Mouse (Mus musculus): ENCODE results near the gene Slc35g3. TPM values are rescaled to one million over a fixed set of nuclear protein-coding genes. Genes with fewer than 3 reads are reported as not detected.

The Slc35g3 gene
- polyA plus RNA-seq, 1 experiment = not detected

DNA sequence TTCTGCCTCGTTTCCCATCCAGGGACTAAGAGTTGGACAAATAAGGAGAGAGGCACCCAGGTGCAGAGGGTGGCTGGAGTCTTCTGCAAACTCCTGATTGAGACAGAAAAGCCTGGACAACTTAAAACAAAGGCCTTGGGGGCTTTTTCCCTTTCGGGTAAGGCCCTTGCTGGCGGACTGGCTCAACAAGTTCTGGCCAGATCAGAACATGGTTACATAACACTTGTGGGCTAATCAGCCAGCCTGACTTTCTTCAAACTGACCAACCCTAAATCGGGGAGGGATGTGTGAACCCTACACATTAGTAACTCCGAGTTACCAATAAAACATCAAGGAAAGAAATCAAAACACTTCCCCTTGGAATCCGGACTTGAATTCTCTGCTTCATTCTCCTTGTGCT lies 40.9 kb downstream of the Slc35g3 start:
- TF ChIP-seq POLR2A (IDR thresholded peaks at IDR 0.05; ENCODE audit: borderline replicate concordance, low read depth, low read length) (no peak), CTCF (IDR thresholded peaks at IDR 0.05; ENCODE audit: low read depth, low read length) (no peak)
- peaks cover 3% of the 10 kb centered on the region; the same call in 1 of the 2 replicates for H3K4me1 ChIP-seq (ENCODE audit: control insufficient read depth, insufficient read depth, low read length)
- H3K27ac ChIP-seq (ENCODE audit: insufficient read depth, low read depth, low read length) = no peak overlapping the region
- no peak overlapping the region for H3K4me3 ChIP-seq (ENCODE audit: insufficient read depth, low read length)

DNA sequence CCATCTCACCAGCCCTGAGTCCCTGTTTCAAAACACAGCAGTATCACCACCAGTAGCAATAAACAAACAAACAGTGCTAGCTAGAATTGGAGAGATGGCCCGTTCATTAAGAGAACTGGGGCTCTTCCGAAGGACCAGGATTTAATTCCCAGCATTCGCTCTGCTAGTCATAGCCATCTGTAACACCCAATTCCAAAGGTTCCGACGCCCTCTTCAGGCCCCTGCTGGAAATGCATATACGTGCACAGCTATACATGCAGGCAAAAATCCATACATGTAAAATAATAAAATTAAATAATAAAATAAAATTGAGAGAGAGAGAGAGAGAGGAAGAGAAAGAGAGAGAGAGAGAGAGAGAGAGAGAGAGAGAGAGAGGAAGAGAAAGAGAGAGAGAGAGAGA lies 42.3 kb downstream of the Slc35g3 start:
- Histone ChIP-seq H3K27ac (ENCODE audit: insufficient read depth, low read depth, low read length) (no peak overlapping the region), H3K4me1 (ENCODE audit: control insufficient read depth, insufficient read depth, low read length) (peaks cover 3% of the 10 kb centered on the region; the same call in 1 of the 2 replicates), H3K4me3 (ENCODE audit: insufficient read depth, low read length) (no peak overlapping the region)
- TF ChIP-seq POLR2A (IDR thresholded peaks at IDR 0.05; ENCODE audit: borderline replicate concordance, low read depth, low read length) (no peak), CTCF (IDR thresholded peaks at IDR 0.05; ENCODE audit: low read depth, low read length) (0 out of 2 replicates have a peak, but pooled peaks have one; percentile 15)

DNA sequence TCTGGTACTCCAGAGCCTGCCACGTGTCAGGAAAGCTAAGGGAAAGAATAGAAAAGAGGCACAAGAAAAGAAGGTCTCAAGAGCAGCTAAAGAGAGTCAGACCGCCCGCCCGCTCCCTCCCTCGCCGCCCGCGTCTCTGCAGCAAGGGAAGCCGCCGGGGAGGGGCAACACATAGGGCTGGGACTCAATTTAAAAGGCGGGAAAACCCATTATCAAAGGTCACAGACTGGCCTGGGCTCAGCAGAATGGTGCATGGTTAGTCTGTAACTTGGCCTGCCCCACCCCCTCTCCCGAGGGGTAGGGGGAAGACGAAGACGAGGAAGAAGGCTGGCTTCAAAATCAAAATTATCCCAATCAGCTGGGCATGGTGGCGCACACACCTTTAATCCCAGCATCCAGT lies 43.1 kb downstream of the Slc35g3 start:
- Histone ChIP-seq H3K4me3 (ENCODE audit: insufficient read depth, low read length) (no peak overlapping the region), H3K4me1 (ENCODE audit: control insufficient read depth, insufficient read depth, low read length) (no peaks in the 10 kb centered on the region), H3K27ac (ENCODE audit: insufficient read depth, low read depth, low read length) (no peak overlapping the region)
- no peak for TF ChIP-seq CTCF (IDR thresholded peaks at IDR 0.05; ENCODE audit: low read depth, low read length)
- no peak for TF ChIP-seq POLR2A (IDR thresholded peaks at IDR 0.05; ENCODE audit: borderline replicate concordance, low read depth, low read length)

DNA sequence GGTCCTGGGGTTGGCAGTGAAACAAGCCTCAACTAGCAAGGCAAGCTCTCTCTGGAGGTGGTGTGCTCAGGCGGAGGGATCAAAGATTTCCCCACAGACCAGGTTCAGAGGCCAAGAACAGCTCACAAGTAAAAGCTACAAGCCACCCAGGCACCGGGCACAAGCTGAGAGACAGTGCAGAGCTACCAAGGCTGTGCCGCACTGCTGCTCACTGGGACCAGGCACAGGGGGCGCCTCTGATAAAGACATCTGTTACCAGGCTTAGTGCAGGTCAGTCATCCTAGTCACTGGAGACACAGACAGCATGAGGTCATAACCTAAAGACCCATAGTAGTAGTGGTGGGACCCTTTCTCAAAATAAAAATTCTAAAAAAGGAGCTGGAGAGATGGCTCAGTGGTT lies 44.8 kb downstream of the Slc35g3 start:
- Histone ChIP-seq H3K4me1 (ENCODE audit: control insufficient read depth, insufficient read depth, low read length) (no peaks in the 10 kb centered on the region), H3K27ac (ENCODE audit: insufficient read depth, low read depth, low read length) (no peak overlapping the region), H3K4me3 (ENCODE audit: insufficient read depth, low read length) (no peak overlapping the region)
- no peak for TF ChIP-seq POLR2A (IDR thresholded peaks at IDR 0.05; ENCODE audit: borderline replicate concordance, low read depth, low read length)
- no peak for TF ChIP-seq CTCF (IDR thresholded peaks at IDR 0.05; ENCODE audit: low read depth, low read length)

DNA sequence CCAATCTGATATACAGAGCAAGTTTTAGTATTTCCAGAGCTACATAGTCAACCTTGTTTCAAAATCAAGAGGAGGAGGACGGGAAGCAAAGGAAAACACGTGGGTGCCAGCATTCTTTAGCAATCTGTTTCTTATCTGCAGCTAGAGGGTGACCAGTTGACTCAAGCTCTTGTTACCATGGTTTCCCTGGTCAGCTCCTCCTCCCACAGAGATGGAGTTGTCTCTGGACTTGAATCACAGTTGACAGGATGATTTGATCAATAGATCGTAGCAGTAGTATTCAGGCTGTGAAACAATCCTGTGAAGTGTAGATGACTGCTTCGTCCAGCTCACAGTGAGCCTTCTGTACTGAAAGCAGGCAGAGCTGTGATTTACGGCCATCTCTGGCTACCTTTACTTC lies 45.8 kb downstream of the Slc35g3 start:
- H3K27ac ChIP-seq (ENCODE audit: insufficient read depth, low read depth, low read length) = no peak overlapping the region
- H3K4me1 ChIP-seq (ENCODE audit: control insufficient read depth, insufficient read depth, low read length) = no peaks in the 10 kb centered on the region
- no peak for TF ChIP-seq POLR2A (IDR thresholded peaks at IDR 0.05; ENCODE audit: borderline replicate concordance, low read depth, low read length)
- H3K4me3 ChIP-seq (ENCODE audit: insufficient read depth, low read length) = no peak overlapping the region

DNA sequence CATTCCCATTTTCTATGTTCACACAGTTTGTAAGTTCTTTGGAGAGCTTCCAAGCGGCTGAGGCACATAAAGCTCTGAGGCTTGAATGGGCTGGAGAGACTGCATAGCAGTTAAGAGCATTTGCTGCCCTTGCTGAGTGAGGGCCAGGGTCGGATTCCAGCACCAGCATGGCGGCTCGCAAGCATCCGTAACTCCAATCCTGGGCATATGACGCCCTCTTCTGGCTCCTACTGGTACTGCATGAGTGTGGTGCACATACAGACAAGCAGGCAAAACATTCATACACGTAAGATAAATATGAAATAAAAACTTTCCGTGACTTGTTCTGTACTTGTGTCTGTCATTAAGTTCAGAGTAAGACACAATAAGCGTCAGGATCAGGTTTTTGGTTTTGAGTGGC lies 46.3 kb downstream of the Slc35g3 start:
- H3K4me3 ChIP-seq (ENCODE audit: insufficient read depth, low read length) = no peak overlapping the region
- no peaks in the 10 kb centered on the region for H3K4me1 ChIP-seq (ENCODE audit: control insufficient read depth, insufficient read depth, low read length)
- no peak overlapping the region for H3K27ac ChIP-seq (ENCODE audit: insufficient read depth, low read depth, low read length)
- no peak for TF ChIP-seq POLR2A (IDR thresholded peaks at IDR 0.05; ENCODE audit: borderline replicate concordance, low read depth, low read length)
- TF ChIP-seq CTCF (IDR thresholded peaks at IDR 0.05; ENCODE audit: low read depth, low read length) = peak; percentile 85

DNA sequence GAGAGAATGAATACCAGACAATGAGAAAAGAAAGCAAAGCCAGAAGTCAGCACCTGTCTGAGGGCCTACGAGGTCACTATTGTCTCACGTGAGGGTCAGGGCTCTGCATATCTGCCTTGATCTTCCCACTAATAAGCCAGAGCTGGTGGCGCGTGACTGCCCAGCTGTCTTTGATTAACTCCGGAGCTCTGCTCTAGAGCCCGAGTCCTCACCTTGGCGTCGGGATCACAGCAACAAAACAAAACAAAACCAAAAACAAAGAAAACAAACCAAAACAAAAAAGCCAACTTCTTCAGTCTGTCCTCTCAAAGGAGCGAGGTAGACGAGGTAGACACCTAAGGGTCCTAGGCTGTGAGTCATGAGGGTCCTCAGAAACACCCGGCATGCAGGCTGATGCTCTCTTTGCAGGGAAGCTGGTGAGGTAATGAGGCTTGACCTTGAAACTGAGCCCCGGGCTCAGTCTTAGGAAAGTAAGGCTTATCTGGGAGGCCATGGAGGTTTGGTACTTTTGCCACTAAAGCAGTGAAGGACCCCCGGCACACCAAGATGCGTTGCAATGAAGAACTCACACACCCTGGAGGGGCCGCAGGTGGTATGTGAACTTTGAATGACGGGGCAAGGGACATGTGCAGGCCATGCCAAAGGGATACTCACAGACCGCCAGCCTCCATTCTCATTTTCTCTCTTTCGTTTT lies 47.0 kb downstream of the Slc35g3 start:
- TF ChIP-seq CTCF (IDR thresholded peaks at IDR 0.05; ENCODE audit: low read depth, low read length) = no peak
- no peak overlapping the region for H3K4me3 ChIP-seq (ENCODE audit: insufficient read depth, low read length)
- no peak overlapping the region for H3K27ac ChIP-seq (ENCODE audit: insufficient read depth, low read depth, low read length)
- H3K4me1 ChIP-seq (ENCODE audit: control insufficient read depth, insufficient read depth, low read length) = no peaks in the 10 kb centered on the region

DNA sequence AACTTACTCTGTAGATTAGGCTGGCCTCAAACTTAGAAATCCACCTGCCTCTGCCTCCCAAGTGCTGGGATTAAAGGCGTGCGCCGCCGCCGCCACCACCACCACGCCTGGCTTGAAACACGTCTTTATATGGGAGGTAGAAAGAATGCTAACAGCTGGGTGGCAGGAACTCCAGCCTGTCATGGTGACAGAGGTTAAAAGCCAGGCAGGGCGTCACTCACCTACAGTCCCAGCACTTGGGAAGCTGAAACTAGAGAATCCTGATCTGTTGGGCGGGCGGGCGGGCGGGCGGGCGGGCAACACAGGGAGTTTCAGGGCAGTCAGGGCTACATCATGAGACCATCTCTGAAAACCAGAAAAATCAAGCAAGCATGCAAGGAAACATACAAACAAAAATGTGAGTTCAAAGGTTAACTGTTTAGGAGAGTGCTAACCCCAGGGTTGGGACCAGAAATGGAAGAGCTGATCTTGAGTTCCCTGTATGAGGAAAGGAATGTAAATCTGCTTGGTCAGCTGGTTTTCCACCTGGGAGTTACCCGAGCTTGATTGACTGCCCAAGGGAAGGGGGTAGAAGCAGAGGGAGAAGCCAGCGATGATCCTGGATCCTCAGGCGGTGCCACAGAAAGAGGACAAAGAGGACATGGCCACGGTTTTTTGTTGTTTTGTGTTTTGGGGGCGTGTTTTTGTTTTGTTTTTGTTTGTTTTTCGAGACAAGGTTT lies 48.7 kb downstream of the Slc35g3 start:
- no peak for TF ChIP-seq CTCF (IDR thresholded peaks at IDR 0.05; ENCODE audit: low read depth, low read length)
- no peak for TF ChIP-seq POLR2A (IDR thresholded peaks at IDR 0.05; ENCODE audit: borderline replicate concordance, low read depth, low read length)
- no peaks in the 10 kb centered on the region for H3K4me1 ChIP-seq (ENCODE audit: control insufficient read depth, insufficient read depth, low read length)
- no peak overlapping the region for H3K4me3 ChIP-seq (ENCODE audit: insufficient read depth, low read length)
- no peak overlapping the region for H3K27ac ChIP-seq (ENCODE audit: insufficient read depth, low read depth, low read length)

DNA sequence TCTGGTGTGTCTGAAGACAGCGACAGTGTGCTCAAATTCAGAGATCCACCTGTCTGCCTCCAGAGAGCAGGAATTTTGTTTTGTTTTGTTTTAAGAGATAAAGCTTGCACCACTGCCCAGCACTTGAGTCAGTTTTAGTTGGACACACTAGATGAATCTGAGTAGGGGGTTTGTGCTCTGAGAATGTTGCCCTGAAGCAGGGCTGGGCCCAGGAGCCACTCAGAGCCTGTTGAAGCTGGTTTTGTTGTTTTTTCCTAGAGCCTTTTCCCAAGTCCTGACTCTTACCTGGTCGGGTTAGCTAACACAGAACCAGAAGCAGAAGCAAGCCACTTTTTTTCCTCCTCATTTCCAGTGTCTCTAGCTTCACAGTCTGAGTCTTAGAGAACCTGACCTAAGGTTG lies 50.7 kb downstream of the Slc35g3 start:
- no peak for TF ChIP-seq CTCF (IDR thresholded peaks at IDR 0.05; ENCODE audit: low read depth, low read length)
- TF ChIP-seq POLR2A (IDR thresholded peaks at IDR 0.05; ENCODE audit: borderline replicate concordance, low read depth, low read length) = no peak

DNA sequence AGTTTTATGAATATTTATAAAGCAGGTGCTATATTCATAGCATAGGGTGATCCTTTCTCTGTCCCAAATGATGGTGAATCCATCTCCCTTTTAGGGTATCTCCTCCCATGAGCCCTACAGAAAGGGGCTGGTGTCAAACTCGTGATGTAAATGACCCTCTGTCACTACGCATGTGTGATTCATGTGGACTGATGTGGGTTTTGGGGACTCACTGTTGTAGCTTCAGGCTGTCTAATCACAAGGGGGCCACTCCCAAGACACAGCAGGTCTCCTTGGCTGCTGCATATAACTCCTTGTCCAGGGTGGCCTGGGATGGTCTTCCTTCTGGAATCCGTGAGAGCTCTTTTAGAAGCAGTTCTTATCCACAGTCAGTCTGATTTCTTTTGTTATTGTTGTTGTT lies 51.3 kb downstream of the Slc35g3 start:
- no peak for TF ChIP-seq CTCF (IDR thresholded peaks at IDR 0.05; ENCODE audit: low read depth, low read length)
- no peak for TF ChIP-seq POLR2A (IDR thresholded peaks at IDR 0.05; ENCODE audit: borderline replicate concordance, low read depth, low read length)
- Histone ChIP-seq H3K4me1 (ENCODE audit: control insufficient read depth, insufficient read depth, low read length) (no peaks in the 10 kb centered on the region), H3K4me3 (ENCODE audit: insufficient read depth, low read length) (no peak overlapping the region), H3K27ac (ENCODE audit: insufficient read depth, low read depth, low read length) (no peak overlapping the region)

More for the DNA sequence above, 50.7 kb downstream of the Slc35g3 start:
- no peaks in the 10 kb centered on the region for H3K4me1 ChIP-seq (ENCODE audit: control insufficient read depth, insufficient read depth, low read length)
- no peak overlapping the region for H3K27ac ChIP-seq (ENCODE audit: insufficient read depth, low read depth, low read length)
- no peak overlapping the region for H3K4me3 ChIP-seq (ENCODE audit: insufficient read depth, low read length)

Other genes with a start within 250 kb of the Slc35g3 start
- gene Dnah2, start 212.9 kb downstream of the Slc35g3 start, polyA plus RNA-seq (2012; ENCODE audit: insufficient read depth, insufficient read length, missing spikeins) = 0.72 and 0.76 TPM in 2 replicates
- 0.33 TPM in 1 of 2 replicates, not detected in the other for gene Efnb3, start 201.8 kb downstream of the Slc35g3 start, polyA plus RNA-seq (2012; ENCODE audit: insufficient read depth, insufficient read length, missing spikeins)
- 8.2 and 8.8 TPM in 2 replicates for gene Wrap53, start 181.7 kb downstream of the Slc35g3 start, polyA plus RNA-seq (2012; ENCODE audit: insufficient read depth, insufficient read length, missing spikeins)
- gene Trp53, start 181.6 kb downstream of the Slc35g3 start, polyA plus RNA-seq (2012; ENCODE audit: insufficient read depth, insufficient read length, missing spikeins) = 76.1 and 79.7 TPM in 2 replicates
- gene Atp1b2, start 156.0 kb downstream of the Slc35g3 start, polyA plus RNA-seq (2012; ENCODE audit: insufficient read depth, insufficient read length, missing spikeins) = not detected in 2 replicates
- gene Shbg, start 144.1 kb downstream of the Slc35g3 start, polyA plus RNA-seq (2012; ENCODE audit: insufficient read depth, insufficient read length, missing spikeins) = not detected in 2 replicates
- 2.5 and 4.3 TPM in 2 replicates for gene Sat2, start 139.9 kb downstream of the Slc35g3 start, polyA plus RNA-seq (2012; ENCODE audit: insufficient read depth, insufficient read length, missing spikeins)
- gene Fxr2, start 129.0 kb downstream of the Slc35g3 start, polyA plus RNA-seq (2012; ENCODE audit: insufficient read depth, insufficient read length, missing spikeins) = 54.1 and 64.6 TPM in 2 replicates
- not detected in 2 replicates for gene Sox15, start 106.7 kb downstream of the Slc35g3 start, polyA plus RNA-seq (2012; ENCODE audit: insufficient read depth, insufficient read length, missing spikeins)
- gene Mpdu1, start 99.3 kb downstream of the Slc35g3 start, polyA plus RNA-seq (2012; ENCODE audit: insufficient read depth, insufficient read length, missing spikeins) = 64.2 and 68.9 TPM in 2 replicates
- gene Cd68, start 95.8 kb downstream of the Slc35g3 start, polyA plus RNA-seq (2012; ENCODE audit: insufficient read depth, insufficient read length, missing spikeins) = 1,401 and 1,598 TPM in 2 replicates
- 303 and 319 TPM in 2 replicates for gene Eif4a1, start 89.5 kb downstream of the Slc35g3 start, polyA plus RNA-seq (2012; ENCODE audit: insufficient read depth, insufficient read length, missing spikeins)
- 120 and 131 TPM in 2 replicates for gene Senp3, start 79.9 kb downstream of the Slc35g3 start, polyA plus RNA-seq (2012; ENCODE audit: insufficient read depth, insufficient read length, missing spikeins)
- gene Tnfsf13, start 76.2 kb downstream of the Slc35g3 start, polyA plus RNA-seq (2012; ENCODE audit: insufficient read depth, insufficient read length, missing spikeins) = 20.8 and 23.9 TPM in 2 replicates
- 97.6 and 101 TPM in 2 replicates for gene Tnfsf12, start 66.1 kb downstream of the Slc35g3 start, polyA plus RNA-seq (2012; ENCODE audit: insufficient read depth, insufficient read length, missing spikeins)
- gene Tnfsfm13, start 65.9 kb downstream of the Slc35g3 start, polyA plus RNA-seq (2012; ENCODE audit: insufficient read depth, insufficient read length, missing spikeins) = 43.9 and 59.4 TPM in 2 replicates
- 46.5 and 69.7 TPM in 2 replicates for gene Polr2a, start 3.3 kb downstream of the Slc35g3 start, polyA plus RNA-seq (2012; ENCODE audit: insufficient read depth, insufficient read length, missing spikeins)
- gene Zbtb4, start 3.9 kb upstream of the Slc35g3 start, polyA plus RNA-seq (2012; ENCODE audit: insufficient read depth, insufficient read length, missing spikeins) = 28.8 and 38.2 TPM in 2 replicates
- 1.0 and 1.8 TPM in 2 replicates for gene Chrnb1, start 34.0 kb upstream of the Slc35g3 start, polyA plus RNA-seq (2012; ENCODE audit: insufficient read depth, insufficient read length, missing spikeins)
- gene Fgf11, start 39.9 kb upstream of the Slc35g3 start, polyA plus RNA-seq (2012; ENCODE audit: insufficient read depth, insufficient read length, missing spikeins) = 27.9 and 29.7 TPM in 2 replicates
- gene Tmem102, start 43.7 kb upstream of the Slc35g3 start, polyA plus RNA-seq (2012; ENCODE audit: insufficient read depth, insufficient read length, missing spikeins) = not detected in 2 replicates
- gene Gm39566, start 53.3 kb upstream of the Slc35g3 start, polyA plus RNA-seq (2012; ENCODE audit: insufficient read depth, insufficient read length, missing spikeins) = not detected in 2 replicates
- gene Spem2, start 56.5 kb upstream of the Slc35g3 start, polyA plus RNA-seq (2012; ENCODE audit: insufficient read depth, insufficient read length, missing spikeins) = not detected in 2 replicates
- gene Spem1, start 60.2 kb upstream of the Slc35g3 start, polyA plus RNA-seq (2012; ENCODE audit: insufficient read depth, insufficient read length, missing spikeins) = not detected in 2 replicates
- gene Nlgn2, start 75.8 kb upstream of the Slc35g3 start, polyA plus RNA-seq (2012; ENCODE audit: insufficient read depth, insufficient read length, missing spikeins) = 9.9 and 10.9 TPM in 2 replicates
- 253 and 279 TPM in 2 replicates for gene Tmem256, start 76.5 kb upstream of the Slc35g3 start, polyA plus RNA-seq (2012; ENCODE audit: insufficient read depth, insufficient read length, missing spikeins)
- gene Plscr3, start 84.4 kb upstream of the Slc35g3 start, polyA plus RNA-seq (2012; ENCODE audit: insufficient read depth, insufficient read length, missing spikeins) = 58.6 and 68.1 TPM in 2 replicates
- gene Tnk1, start 96.8 kb upstream of the Slc35g3 start, polyA plus RNA-seq (2012; ENCODE audit: insufficient read depth, insufficient read length, missing spikeins) = not detected in 2 replicates
- gene Tmem95, start 116.0 kb upstream of the Slc35g3 start, polyA plus RNA-seq (2012; ENCODE audit: insufficient read depth, insufficient read length, missing spikeins) = not detected in 2 replicates
- 6.3 and 7.1 TPM in 2 replicates for gene Kctd11, start 119.4 kb upstream of the Slc35g3 start, polyA plus RNA-seq (2012; ENCODE audit: insufficient read depth, insufficient read length, missing spikeins)
- gene Acap1, start 133.6 kb upstream of the Slc35g3 start, polyA plus RNA-seq (2012; ENCODE audit: insufficient read depth, insufficient read length, missing spikeins) = 0.66 TPM in 1 of 2 replicates, not detected in the other
- 1.4 TPM in 1 of 2 replicates, not detected in the other for gene 2810408A11Rik, start 139.0 kb upstream of the Slc35g3 start, polyA plus RNA-seq (2012; ENCODE audit: insufficient read depth, insufficient read length, missing spikeins)
- gene Neurl4, start 139.1 kb upstream of the Slc35g3 start, polyA plus RNA-seq (2012; ENCODE audit: insufficient read depth, insufficient read length, missing spikeins) = 15.8 and 16.9 TPM in 2 replicates
- 92.8 and 103 TPM in 2 replicates for gene Gps2, start 151.9 kb upstream of the Slc35g3 start, polyA plus RNA-seq (2012; ENCODE audit: insufficient read depth, insufficient read length, missing spikeins)
- 326 and 347 TPM in 2 replicates for gene Eif5a, start 160.0 kb upstream of the Slc35g3 start, polyA plus RNA-seq (2012; ENCODE audit: insufficient read depth, insufficient read length, missing spikeins)
- gene Ybx2, start 173.8 kb upstream of the Slc35g3 start, polyA plus RNA-seq (2012; ENCODE audit: insufficient read depth, insufficient read length, missing spikeins) = not detected in 2 replicates
- not detected in 2 replicates for gene Slc2a4, start 186.2 kb upstream of the Slc35g3 start, polyA plus RNA-seq (2012; ENCODE audit: insufficient read depth, insufficient read length, missing spikeins)
- not detected in 2 replicates for gene Cldn7, start 202.8 kb upstream of the Slc35g3 start, polyA plus RNA-seq (2012; ENCODE audit: insufficient read depth, insufficient read length, missing spikeins)
- 176 and 194 TPM in 2 replicates for gene Ctdnep1, start 219.2 kb upstream of the Slc35g3 start, polyA plus RNA-seq (2012; ENCODE audit: insufficient read depth, insufficient read length, missing spikeins)
- gene Elp5, start 220.5 kb upstream of the Slc35g3 start, polyA plus RNA-seq (2012; ENCODE audit: insufficient read depth, insufficient read length, missing spikeins) = 41.4 and 49.8 TPM in 2 replicates
- 1,001 and 1,002 TPM in 2 replicates for gene Gabarap, start 229.2 kb upstream of the Slc35g3 start, polyA plus RNA-seq (2012; ENCODE audit: insufficient read depth, insufficient read length, missing spikeins)
- gene Phf23, start 233.8 kb upstream of the Slc35g3 start, polyA plus RNA-seq (2012; ENCODE audit: insufficient read depth, insufficient read length, missing spikeins) = 77.6 and 78.1 TPM in 2 replicates
- 20.4 and 25.8 TPM in 2 replicates for gene Dvl2, start 238.6 kb upstream of the Slc35g3 start, polyA plus RNA-seq (2012; ENCODE audit: insufficient read depth, insufficient read length, missing spikeins)

All from bone marrow macrophage, adult 2 months (primary cell).